Mouse (Mus musculus): ENCODE results near the gene Sept7. TPM values are rescaled to one million over a fixed set of nuclear protein-coding genes. Genes with fewer than 3 reads are reported as not detected.

Sept7 gene
- polyA plus RNA-seq, 1 experiment from 2014 or later: 262 TPM

DNA sequence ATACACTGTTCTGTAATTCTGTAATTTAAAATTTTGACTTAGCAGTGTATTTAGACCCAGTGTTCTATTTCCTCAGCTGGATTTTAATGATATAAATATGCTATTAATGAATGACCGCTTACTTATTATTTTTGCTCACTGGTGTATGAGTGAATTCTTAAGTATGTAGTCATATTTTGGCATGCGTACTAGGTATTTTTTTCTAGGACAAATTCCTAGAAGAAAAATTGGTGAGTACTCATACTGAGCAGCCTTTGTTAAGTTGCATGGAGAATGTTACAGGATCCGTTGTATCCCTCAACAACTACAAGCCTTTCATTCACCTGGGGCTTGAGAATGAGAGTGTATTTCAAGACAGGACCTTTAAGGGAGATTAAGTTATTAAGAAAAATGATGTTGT, 10.0 kb upstream of the Sept7 start:
- no peak overlapping the region for H3K4me3 ChIP-seq (replicated peaks; ENCODE audit: low read depth, low read length)
- no peak overlapping the region for H3K27ac ChIP-seq
- H3K9ac ChIP-seq (ENCODE audit: low read depth, low read length): no peak overlapping the region
- no peak for TF ChIP-seq CTCF (IDR thresholded peaks at IDR 0.05; ENCODE audit: low read depth)
- no peak overlapping the region for H3K4me2 ChIP-seq (ENCODE audit: low read length)
- WGBS: 82% methylated on average over 3 of the region's 3 CpGs
- no peak for DNase-seq (ENCODE audit: low spot score)
- ATAC-seq (replicated peaks; ENCODE audit: low FRiP score, low read depth): no peak
- H3K36me3 ChIP-seq (ENCODE audit: insufficient read depth, low read length): no peaks in the 10 kb centered on the region
- no peaks in the 10 kb centered on the region for H3K9me3 ChIP-seq (replicated peaks; ENCODE audit: low read length)
- H3K27me3 ChIP-seq (ENCODE audit: insufficient read depth, low read length): no peaks in the 10 kb centered on the region
- no peaks in the 10 kb centered on the region for H3K4me1 ChIP-seq (replicated peaks; ENCODE audit: insufficient read depth, low read length)

DNA sequence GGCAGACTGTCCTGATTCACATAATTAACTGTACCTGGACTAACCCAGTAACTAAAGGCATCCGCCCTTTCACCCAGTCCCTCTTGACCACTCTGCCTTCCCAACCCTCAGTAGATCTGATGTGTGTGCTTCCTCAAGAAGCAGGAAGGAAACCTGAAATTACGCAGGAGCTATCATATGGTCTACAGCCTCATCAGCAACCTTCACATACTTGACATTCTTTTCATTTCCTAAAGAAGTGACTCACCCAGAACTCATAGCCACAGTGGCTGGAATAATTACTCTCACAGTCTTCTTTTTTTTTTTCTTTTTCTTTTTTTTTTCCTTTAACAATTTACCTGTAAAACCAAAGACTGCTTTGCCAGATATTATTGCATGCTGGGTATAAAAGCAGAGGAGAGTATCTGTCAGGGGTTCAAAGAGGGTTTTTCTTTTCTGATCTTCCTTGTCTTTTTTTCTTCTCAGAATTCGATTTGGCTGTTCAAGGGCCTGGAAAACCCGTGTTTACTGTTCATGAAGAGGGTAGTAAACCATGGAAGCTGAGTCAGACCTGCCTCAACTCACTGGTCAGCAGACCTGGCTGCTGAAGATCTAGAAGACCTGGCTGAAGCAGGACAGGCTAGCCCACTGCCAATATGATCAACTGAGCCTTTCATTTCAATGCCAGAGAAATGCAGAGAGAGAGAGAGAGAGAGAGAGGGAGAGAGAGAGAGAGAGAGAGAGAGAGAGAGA, 8.1 kb upstream of the Sept7 start:
- Histone ChIP-seq H3K4me2 (ENCODE audit: low read length) (no peak overlapping the region), H3K4me1 (replicated peaks; ENCODE audit: insufficient read depth, low read length) (no peaks in the 10 kb centered on the region), H3K36me3 (ENCODE audit: insufficient read depth, low read length) (no peaks in the 10 kb centered on the region), H3K4me3 (replicated peaks; ENCODE audit: low read depth, low read length) (no peak overlapping the region), H3K27ac (no peak overlapping the region), H3K9me3 (replicated peaks; ENCODE audit: low read length) (no peaks in the 10 kb centered on the region), H3K9ac (ENCODE audit: low read depth, low read length) (no peak overlapping the region), H3K27me3 (ENCODE audit: insufficient read depth, low read length) (no peaks in the 10 kb centered on the region)
- ATAC-seq (replicated peaks; ENCODE audit: low FRiP score, low read depth): no peak; the same call in 1 of the 2 replicates
- no peak for TF ChIP-seq CTCF (IDR thresholded peaks at IDR 0.05; ENCODE audit: low read depth)
- 56% methylated on average over 4 of the region's 4 CpGs for WGBS
- DNase-seq (ENCODE audit: low spot score): peak; percentile 33

DNA sequence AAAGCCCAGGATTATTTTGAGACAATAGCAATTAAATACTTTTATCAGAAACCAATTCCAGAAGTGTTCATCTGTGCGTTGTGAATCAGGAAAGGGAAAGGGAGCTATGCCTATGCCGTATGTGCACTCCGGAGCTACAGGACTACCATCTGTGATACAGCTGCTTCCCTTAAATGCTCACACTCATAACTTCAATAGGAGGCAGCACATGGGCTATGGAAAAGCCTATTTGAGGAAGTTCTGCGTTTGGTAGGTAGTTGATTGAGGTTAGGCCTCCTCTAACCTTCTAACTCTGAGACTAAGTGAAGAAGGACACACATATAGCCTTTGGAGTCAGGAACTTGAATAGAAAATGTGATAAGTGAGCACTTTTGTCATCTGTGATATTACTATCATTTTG, 7.1 kb upstream of the Sept7 start:
- Histone ChIP-seq H3K27ac (no peak overlapping the region), H3K36me3 (ENCODE audit: insufficient read depth, low read length) (no peaks in the 10 kb centered on the region), H3K9me3 (replicated peaks; ENCODE audit: low read length) (no peaks in the 10 kb centered on the region), H3K4me2 (ENCODE audit: low read length) (no peak overlapping the region), H3K4me1 (replicated peaks; ENCODE audit: insufficient read depth, low read length) (no peaks in the 10 kb centered on the region), H3K9ac (ENCODE audit: low read depth, low read length) (no peak overlapping the region), H3K4me3 (replicated peaks; ENCODE audit: low read depth, low read length) (no peak overlapping the region), H3K27me3 (ENCODE audit: insufficient read depth, low read length) (no peaks in the 10 kb centered on the region)
- DNase-seq (ENCODE audit: low spot score): no peak
- TF ChIP-seq CTCF (IDR thresholded peaks at IDR 0.05; ENCODE audit: low read depth): no peak
- 85% methylated on average over 4 of the region's 4 CpGs for WGBS
- no peak for ATAC-seq (replicated peaks; ENCODE audit: low FRiP score, low read depth)

DNA sequence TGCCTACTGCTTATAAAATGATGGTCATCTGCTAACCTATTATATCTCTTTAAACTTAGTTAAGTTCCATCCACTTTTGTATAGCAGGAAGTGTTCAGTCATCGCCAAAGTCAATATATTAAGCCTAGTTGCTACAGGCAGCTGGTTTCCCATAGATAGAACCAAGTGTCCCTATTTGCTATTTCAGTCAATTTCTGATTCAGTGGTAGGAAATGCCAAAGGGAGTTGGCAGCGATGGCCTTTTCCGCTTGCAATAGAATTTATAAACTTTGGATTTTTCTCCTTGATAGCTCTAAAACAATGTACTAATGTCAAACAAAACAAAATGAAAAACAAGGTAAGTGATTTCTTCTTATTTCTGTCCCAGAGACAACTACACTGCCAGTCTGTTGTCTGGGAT, 5.7 kb upstream of the Sept7 start:
- no peak overlapping the region for H3K4me3 ChIP-seq (replicated peaks; ENCODE audit: low read depth, low read length)
- no peak overlapping the region for H3K9ac ChIP-seq (ENCODE audit: low read depth, low read length)
- no peak overlapping the region for H3K4me2 ChIP-seq (ENCODE audit: low read length)
- no peak for TF ChIP-seq CTCF (IDR thresholded peaks at IDR 0.05; ENCODE audit: low read depth)
- no peaks in the 10 kb centered on the region for H3K36me3 ChIP-seq (ENCODE audit: insufficient read depth, low read length)
- H3K27ac ChIP-seq: no peak overlapping the region
- no peak for ATAC-seq (replicated peaks; ENCODE audit: low FRiP score, low read depth)
- H3K9me3 ChIP-seq (replicated peaks; ENCODE audit: low read length): no peaks in the 10 kb centered on the region
- H3K4me1 ChIP-seq (replicated peaks; ENCODE audit: insufficient read depth, low read length): no peaks in the 10 kb centered on the region
- no peaks in the 10 kb centered on the region for H3K27me3 ChIP-seq (ENCODE audit: insufficient read depth, low read length)
- 84% methylated on average over 3 of the region's 3 CpGs for WGBS
- no peak for DNase-seq (ENCODE audit: low spot score)

DNA sequence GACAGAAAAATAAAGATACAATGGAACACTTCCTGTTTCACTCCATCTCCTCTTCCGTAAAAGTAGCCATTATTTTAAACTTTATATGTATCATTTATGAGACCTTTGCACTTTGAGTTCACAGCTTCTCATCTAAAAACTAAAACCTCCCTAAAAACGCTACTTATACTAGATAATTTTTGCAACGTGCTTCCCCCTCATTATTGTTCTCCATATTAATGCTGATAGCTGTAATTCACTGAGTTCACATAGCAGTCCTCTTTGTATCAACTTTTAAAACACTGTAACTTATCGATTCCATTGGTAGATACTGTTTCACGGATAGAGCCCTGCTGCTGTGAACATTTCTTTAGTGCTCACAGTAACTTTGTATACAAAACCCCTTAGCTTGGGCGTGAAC, 1.1 kb upstream of the Sept7 start:
- 4% methylated on average over 6 of the region's 6 CpGs for WGBS
- peak overlapping the region; percentile 80 for H3K4me2 ChIP-seq (ENCODE audit: low read length)
- H3K36me3 ChIP-seq (ENCODE audit: insufficient read depth, low read length): no peaks in the 10 kb centered on the region
- no peaks in the 10 kb centered on the region for H3K27me3 ChIP-seq (ENCODE audit: insufficient read depth, low read length)
- H3K4me3 ChIP-seq (replicated peaks; ENCODE audit: low read depth, low read length): peak overlapping the region; percentile 89
- DNase-seq (ENCODE audit: low spot score): no peak
- H3K27ac ChIP-seq: peak overlapping the region; percentile 99
- H3K9me3 ChIP-seq (replicated peaks; ENCODE audit: low read length): no peaks in the 10 kb centered on the region
- no peak for ATAC-seq (replicated peaks; ENCODE audit: low FRiP score, low read depth)
- no peak for TF ChIP-seq CTCF (IDR thresholded peaks at IDR 0.05; ENCODE audit: low read depth)
- H3K4me1 ChIP-seq (replicated peaks; ENCODE audit: insufficient read depth, low read length): no peaks in the 10 kb centered on the region
- H3K9ac ChIP-seq (ENCODE audit: low read depth, low read length): peak overlapping the region; percentile 73

DNA sequence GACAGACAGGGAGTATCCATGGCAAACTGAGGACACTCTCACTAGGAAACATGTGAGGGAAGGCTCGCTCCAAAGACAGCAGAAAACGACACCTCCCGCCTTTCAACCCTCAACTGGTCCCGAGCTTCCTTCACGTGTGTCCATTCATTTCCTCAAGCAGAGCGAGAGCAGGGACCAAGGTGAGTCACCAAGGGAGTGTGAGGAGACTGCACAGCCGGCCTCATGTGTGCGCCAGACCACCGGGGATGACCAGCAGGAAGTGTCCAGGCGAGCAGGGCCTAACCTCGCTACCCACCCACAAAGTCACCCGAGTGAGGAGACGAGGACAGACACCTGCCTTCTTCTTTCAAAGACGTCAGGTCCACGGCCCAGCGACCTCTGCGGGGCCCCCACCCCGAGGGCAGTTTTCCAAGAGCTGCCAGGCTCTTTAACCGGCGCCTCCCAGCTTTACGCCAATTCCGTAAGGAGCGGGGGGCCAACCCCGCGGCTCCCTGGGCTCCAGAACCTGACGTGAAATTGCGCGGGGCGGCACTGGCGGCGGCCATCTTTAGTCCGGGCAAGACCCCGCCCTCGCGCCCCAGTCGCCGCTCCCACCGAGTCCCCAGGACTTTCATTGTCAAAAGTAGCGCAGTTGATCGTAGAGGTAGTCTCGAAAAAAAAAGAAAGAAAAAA, 492 bp upstream of the Sept7 start:
- H3K9ac ChIP-seq (ENCODE audit: low read depth, low read length): peak overlapping the region; percentile 73
- H3K4me3 ChIP-seq (replicated peaks; ENCODE audit: low read depth, low read length): peak overlapping the region; percentile 89
- H3K27ac ChIP-seq: peak overlapping the region; percentile 99
- no peaks in the 10 kb centered on the region for H3K27me3 ChIP-seq (ENCODE audit: insufficient read depth, low read length)
- H3K4me2 ChIP-seq (ENCODE audit: low read length): peak overlapping the region; percentile 80
- H3K36me3 ChIP-seq (ENCODE audit: insufficient read depth, low read length): no peaks in the 10 kb centered on the region
- ATAC-seq (replicated peaks; ENCODE audit: low FRiP score, low read depth) (peak; percentile 90), DNase-seq (ENCODE audit: low spot score) (peak; percentile 92)
- TF ChIP-seq CTCF (IDR thresholded peaks at IDR 0.05; ENCODE audit: low read depth): no peak
- H3K9me3 ChIP-seq (replicated peaks; ENCODE audit: low read length): no peaks in the 10 kb centered on the region
- WGBS: under 1% methylated on average over 41 of the region's 41 CpGs
- no peaks in the 10 kb centered on the region for H3K4me1 ChIP-seq (replicated peaks; ENCODE audit: insufficient read depth, low read length)
